Mouse (Mus musculus) cerebellum, adult 9-10 months (tissue): Measurements from ENCODE around the gene Derl3.
"Not testable (repeated sequence)": the region's sequence is repeated elsewhere in the genome, so short reads cannot be mapped to it uniquely, and the experiment has no call there.

ENCODE experiments used
- DNase-seq: peaks from one replicate; pipeline ENCODE4 v3.0.0; 2022

Derl3 gene

GRCm38 (mm10) chr10:75893089-75893750 is at the start of gene Derl3:
Derl3 (plus strand) TSS chr10:75893413.
- DNase-seq = peak; percentile 98

DNA sequence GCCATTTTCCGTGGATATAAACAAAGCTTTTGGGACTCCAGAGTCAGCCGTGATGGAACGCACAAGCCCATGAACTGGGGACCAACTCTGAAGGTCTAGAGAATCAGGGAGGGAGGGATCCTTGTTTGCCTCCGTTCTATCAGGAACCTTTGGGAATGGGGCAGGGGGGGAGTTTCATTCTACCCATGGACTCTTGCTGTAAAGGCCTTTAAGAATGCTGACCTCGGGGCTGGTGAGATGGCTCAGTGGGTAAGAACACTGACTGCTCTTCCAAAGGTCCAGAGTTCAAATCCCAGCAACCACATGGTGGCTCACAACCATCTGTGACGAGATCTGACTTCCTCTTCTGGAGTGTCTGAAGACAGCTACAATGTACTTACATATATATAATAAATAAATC is 49.3 kb upstream of the Derl3 start:
- not testable (repeated sequence) for DNase-seq

DNA sequence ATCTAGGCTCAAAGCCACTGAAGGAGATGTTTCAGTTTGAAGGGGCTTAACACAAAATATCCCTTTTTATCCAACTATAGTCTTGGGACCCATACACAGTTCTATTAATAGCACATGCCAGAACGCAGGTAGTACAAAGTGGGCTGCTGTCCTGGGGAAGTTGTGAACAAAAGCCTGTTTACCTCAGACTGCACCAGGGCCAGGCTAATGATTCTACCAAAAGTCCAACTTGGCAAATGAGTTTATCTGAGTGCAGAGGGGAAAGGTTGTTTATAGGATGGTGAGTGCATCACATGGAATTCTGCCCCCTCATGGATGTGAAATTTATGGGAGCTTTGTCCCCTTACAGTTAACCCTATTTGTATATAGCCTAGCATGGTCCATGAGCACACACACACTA is 48.4 kb upstream of the Derl3 start:
- DNase-seq = no peak

DNA sequence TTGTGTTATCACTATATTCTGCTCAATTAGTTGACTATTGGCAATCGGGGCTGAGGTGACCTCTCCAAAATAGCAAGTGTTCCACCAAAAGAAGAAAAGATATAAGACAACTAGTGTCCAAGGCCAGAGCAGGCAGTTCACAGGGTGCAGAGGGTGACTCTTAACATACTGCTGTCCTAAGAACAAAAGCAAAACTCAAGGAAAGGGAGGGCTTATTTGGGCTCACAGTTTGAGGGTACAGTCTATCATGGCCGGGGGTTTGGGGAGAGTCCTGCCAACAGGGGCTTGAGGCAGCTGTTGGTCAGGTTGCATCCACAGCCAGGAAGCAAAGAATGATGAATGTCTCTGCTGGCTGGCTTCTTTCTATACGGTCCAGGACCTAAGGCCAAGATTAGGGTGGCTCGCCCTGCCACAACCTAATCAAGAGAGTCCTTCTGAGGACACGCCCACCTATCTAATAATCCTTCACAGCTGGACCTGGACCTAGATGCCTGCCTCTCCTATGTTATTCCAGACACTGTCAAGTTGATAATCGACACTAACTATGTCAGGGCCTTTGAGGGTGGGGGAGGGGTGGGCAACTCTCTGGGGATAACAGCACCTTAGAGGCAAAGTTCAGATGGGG is 47.8 kb upstream of the Derl3 start:
- DNase-seq = no peak

- no peak for DNase-seq
Measured at GRCm38 (mm10) chr10:75848382-75848781, 44.8 kb upstream of the Derl3 start.

DNA sequence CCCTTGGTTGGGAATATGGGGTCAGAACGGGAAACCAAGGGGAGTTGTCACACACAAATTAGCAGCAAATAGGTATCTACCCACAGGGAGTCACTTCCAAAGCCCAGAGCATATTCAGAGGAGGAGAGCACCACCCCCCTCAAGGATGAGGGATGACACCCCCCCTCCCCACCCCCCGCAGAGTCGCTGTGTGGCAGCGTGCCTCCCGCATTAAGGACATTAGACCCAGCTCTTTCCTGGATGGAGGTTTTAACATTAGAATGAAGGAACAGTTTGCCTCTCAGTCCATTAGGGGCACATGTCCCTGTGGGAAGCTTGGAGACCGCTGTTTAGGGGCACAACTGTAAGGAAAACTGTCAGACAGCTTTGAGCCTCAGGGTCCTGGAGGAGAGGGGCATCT is 42.1 kb upstream of the Derl3 start:
- no peak for DNase-seq

DNA sequence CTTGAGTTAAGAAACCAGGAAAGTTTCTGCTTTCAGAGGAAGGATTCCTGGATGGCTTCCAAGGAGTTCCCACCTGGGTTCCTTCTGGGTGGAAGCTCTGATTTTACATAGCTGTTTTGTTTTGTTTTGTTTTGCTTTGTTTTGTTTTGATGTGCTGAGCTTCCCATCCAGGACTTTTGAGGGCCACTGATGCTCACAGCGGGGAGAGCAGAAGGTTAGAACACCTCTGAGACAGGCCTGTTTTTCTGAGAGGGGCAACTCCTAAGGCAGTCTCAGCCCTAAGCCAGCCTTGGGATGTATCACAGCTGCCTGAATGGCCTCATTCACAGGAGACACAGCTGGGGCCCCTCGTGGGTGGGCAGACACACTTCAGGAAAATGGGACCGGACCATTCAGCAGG is 41.5 kb upstream of the Derl3 start:
- DNase-seq = no peak

- no peak for DNase-seq
Measured at GRCm38 (mm10) chr10:75852539-75853125, 40.6 kb upstream of the Derl3 start.

GRCm38 (mm10) chr10:75853452-75853851 is 39.8 kb upstream of the Derl3 start:
- peak; percentile 93 for DNase-seq

GRCm38 (mm10) chr10:75854096-75854495 is 39.1 kb upstream of the Derl3 start:
- DNase-seq = no peak

DNA sequence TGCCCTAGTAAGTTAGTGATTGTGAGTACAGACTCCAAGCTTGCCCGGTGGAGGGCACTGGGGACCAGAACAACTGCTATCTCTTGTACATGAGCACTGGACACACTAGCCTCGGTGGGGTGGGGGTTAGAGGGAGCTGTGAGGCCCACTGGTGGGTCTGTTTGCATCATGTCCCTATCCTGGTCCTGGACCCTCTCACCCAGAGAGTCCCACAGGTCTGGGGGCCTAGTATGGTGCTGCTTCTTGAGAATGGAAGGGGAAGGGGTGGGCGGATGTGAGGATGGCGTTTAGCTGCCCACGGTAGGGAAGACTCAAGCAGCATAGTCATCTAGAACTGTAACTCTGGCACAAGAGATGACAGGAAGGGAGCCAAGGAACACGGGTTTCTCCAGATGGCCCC is 38.4 kb upstream of the Derl3 start:
- DNase-seq = no peak

DNA sequence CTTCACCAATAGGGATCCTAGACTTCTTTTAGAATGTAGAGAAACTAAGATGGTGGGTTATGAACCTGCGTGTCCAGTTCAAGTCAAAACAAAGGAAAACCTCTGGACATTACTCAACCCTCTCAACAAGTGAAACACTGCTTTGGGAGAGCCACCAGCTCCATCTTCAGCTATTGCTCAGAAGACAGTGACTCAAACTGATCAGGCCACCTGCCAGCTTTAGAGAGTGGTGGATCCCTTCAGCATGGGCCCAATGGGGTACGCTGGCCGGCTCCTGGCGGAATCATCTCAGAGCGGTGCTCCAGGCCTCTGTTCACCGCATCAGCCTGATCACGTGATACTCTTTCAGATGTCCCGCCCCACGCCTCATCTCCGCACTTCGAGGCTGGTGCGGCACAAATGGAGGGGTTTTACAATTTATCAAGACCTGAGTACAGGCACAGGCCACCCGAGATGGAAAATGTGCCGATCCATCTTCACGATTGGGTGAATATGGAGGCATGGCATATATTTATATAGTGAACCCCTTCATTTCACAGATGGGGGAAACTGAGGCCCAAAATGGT is 37.7 kb upstream of the Derl3 start:
- DNase-seq = no peak

- no peak for DNase-seq
Measured at GRCm38 (mm10) chr10:75856155-75856907, 36.9 kb upstream of the Derl3 start.

- no peak for DNase-seq
Measured at GRCm38 (mm10) chr10:75856976-75857375, 36.2 kb upstream of the Derl3 start.

DNA sequence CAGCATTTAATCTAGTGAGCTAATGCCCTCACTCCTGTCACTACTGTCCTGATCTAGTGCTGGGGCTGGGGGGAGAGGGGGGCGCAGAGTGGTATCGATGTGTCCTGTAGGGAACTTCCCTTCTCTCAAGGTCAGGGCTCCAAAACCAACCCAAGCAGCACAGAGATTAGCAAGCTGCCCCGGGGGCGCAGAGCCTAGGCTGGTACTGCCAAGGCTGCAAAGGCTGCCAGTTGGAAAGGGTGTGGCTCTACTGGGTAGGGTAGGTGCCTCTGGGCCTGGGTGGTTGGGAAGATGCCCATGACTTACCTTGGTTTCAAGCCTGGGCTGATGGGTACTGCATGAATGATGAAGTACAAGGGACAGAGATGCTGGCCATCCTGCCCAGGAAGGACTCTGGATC is 35.6 kb upstream of the Derl3 start:
- peak; percentile 45 for DNase-seq

- peak; percentile 66 for DNase-seq
Measured at GRCm38 (mm10) chr10:75859107-75859746, 34.0 kb upstream of the Derl3 start.

- peak; percentile 90 for DNase-seq
Measured at GRCm38 (mm10) chr10:75859786-75860470, 33.3 kb upstream of the Derl3 start, which contains the start of gene Mif. Mif (minus strand) TSS chr10:75860240.

- DNase-seq = peak; percentile 72
Measured at GRCm38 (mm10) chr10:75860746-75861145, 32.5 kb upstream of the Derl3 start.

DNA sequence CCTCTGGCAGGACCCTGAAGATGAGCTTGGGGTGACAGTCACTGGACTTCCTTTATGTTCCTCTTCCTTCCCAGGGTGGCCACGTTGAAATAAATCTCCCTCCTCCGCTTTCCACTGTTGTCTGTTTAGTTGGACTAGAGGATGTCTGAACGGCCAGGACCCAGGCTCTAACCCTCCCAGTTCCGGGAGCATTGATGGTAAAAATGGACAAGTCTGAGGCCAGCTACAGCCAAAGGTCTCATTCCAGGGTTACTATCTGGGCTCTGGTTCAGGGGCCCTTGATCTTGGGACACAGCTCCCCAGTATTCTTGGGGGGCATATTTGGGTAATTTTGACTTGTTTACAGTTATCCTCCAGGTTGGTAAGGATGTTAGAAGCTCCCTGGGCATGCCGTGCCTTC is 31.6 kb upstream of the Derl3 start:
- DNase-seq = no peak

GRCm38 (mm10) chr10:75872025-75872914 is 20.9 kb upstream of the Derl3 start:
- no peak for DNase-seq

DNA sequence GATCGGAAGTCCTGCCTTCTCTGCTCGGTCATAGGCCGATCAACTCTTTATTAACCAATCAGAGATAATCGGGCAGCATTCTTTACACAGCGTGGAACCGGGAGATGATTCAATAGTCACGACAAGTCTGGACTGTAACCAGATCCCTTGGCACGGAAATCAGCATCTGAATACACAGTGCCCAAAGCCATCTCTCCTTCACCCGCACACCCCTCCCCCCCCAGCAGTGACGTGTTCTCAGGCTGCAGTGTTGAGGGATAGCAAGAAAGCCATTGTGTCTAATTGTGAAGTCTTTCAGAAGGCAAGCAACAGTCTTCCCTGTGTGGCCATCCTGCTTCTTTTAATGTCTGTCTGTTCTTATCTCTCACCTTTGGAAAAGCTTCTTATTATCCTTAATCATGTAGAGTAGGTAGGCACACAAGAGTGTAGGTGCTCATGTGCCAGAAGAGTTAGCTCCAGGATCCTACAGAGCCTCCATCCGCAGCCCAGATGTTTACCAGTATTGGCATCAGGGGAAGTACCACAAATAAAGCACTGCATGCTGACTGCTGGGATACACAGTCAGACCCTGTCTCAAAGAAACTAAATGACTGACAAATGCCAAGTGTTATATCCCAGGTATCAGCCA is 20.2 kb upstream of the Derl3 start:
- DNase-seq = peak; percentile 99
